Mouse (Mus musculus) ES-Bruce4 (cell line): ENCODE measurements around the gene Nol10. TPM values are rescaled to one million over a fixed set of nuclear protein-coding genes. Genes with fewer than 3 reads are reported as not detected.

ENCODE experiments used
- H3K27ac ChIP-seq: 2 replicates; pipeline ENCODE4 v1.5.1; 2012; ENCODE audit warnings: low read length, inconsistent platforms; ENCODE audit not compliant: insufficient read depth
- H3K27me3 ChIP-seq: 2 replicates; pipeline ENCODE4 v1.6.1; 2012; ENCODE audit warnings: mild to moderate bottlenecking, low read length, inconsistent platforms; ENCODE audit not compliant: control insufficient read depth, poor library complexity, insufficient read depth, severe bottlenecking
- H3K36me3 ChIP-seq: 2 replicates; pipeline ENCODE4 v1.6.1; 2012; ENCODE audit warnings: inconsistent platforms, mild to moderate bottlenecking, low read length, moderate library complexity; ENCODE audit not compliant: control insufficient read depth, poor library complexity, insufficient read depth, severe bottlenecking
- H3K4me1 ChIP-seq: one replicate; pipeline ENCODE4 v1.8.1; 2011; ENCODE audit warnings: low read length; ENCODE audit not compliant: control insufficient read depth, insufficient read depth
- H3K4me3 ChIP-seq: 2 replicates; pipeline ENCODE4 v1.5.1; 2011; ENCODE audit warnings: low read depth, mild to moderate bottlenecking, low read length
- H3K9ac ChIP-seq: 2 replicates; pipeline ENCODE4 v1.6.1; 2012; ENCODE audit warnings: low read depth, mild to moderate bottlenecking, inconsistent platforms; ENCODE audit not compliant: poor library complexity, severe bottlenecking
- H3K9me3 ChIP-seq: replicated peaks from 2 replicates; pipeline ENCODE4 v1.6.1; 2012; ENCODE audit warnings: mild to moderate bottlenecking, low read length, inconsistent platforms; ENCODE audit not compliant: control insufficient read depth, poor library complexity, insufficient read depth, severe bottlenecking
- CTCF ChIP-seq: IDR thresholded peaks from one replicate; pipeline ENCODE4 v1.8.1; 2011; ENCODE audit warnings: low read depth, low read length
- EP300 ChIP-seq: IDR thresholded peaks from 2 replicates; pipeline ENCODE4 v1.6.1; 2011; ENCODE audit warnings: low read depth, low read length; ENCODE audit not compliant: insufficient read depth
- POLR2A ChIP-seq: IDR thresholded peaks from one replicate; pipeline ENCODE4 v1.8.1; 2011; ENCODE audit warnings: low read length; ENCODE audit not compliant: insufficient read depth
- polyA plus RNA-seq: library from polyadenylated mRNA; stranded (reverse); fragments of >200 nt; gene quantifications from 2 replicates; pipeline ENCODE4 v1.2.4, GENCODE M21; 2011; ENCODE audit warnings: low read depth; ENCODE audit not compliant: missing spikeins, insufficient read depth, insufficient read length

Gene Nol10
- polyA plus RNA-seq, 1 experiment, result 61.6 TPM

GRCm38 (mm10) chr12:17473128-17473527 is 124.9 kb downstream of the Nol10 start:
- no peak for TF ChIP-seq CTCF
- TF ChIP-seq POLR2A, result no peak
- no peak for TF ChIP-seq EP300
- Histone ChIP-seq H3K27ac (no peak overlapping the region), H3K4me3 (no peak overlapping the region)

DNA sequence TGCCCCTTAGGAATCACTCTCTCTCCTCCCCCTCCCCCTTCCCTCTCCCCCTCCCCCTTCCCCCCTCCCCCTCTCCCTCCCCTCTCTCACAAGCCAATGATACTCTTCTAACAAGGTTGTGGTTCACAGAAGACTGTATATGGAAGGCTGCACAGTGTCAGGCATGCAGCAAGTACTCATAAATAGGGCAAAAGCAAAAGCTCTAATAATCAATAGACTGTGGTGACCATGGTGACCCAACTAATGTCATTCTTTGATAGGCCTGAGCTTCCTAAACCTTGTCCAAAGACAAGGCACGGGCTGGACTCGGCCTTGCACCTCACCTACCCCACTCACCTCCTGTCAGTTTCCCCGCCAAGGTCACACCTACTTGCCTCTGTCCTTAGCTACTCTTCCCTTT is 125.6 kb downstream of the Nol10 start:
- TF ChIP-seq POLR2A, result no peak
- no peak for TF ChIP-seq CTCF
- TF ChIP-seq EP300, result no peak
- H3K27me3 ChIP-seq, result no peaks in the 10 kb centered on the region
- no peak overlapping the region for H3K9ac ChIP-seq
- no peak overlapping the region for H3K27ac ChIP-seq
- no peaks in the 10 kb centered on the region for H3K9me3 ChIP-seq
- no peaks in the 10 kb centered on the region for H3K4me1 ChIP-seq
- H3K4me3 ChIP-seq, result no peak overlapping the region
- no peaks in the 10 kb centered on the region for H3K36me3 ChIP-seq

More at GRCm38 (mm10) chr12:17473128-17473527, 124.9 kb downstream of the Nol10 start:
- Histone ChIP-seq H3K9ac (no peak overlapping the region), H3K4me1 (peaks cover 2% of the 10 kb centered on the region), H3K36me3 (no peaks in the 10 kb centered on the region), H3K9me3 (no peaks in the 10 kb centered on the region), H3K27me3 (no peaks in the 10 kb centered on the region)

DNA sequence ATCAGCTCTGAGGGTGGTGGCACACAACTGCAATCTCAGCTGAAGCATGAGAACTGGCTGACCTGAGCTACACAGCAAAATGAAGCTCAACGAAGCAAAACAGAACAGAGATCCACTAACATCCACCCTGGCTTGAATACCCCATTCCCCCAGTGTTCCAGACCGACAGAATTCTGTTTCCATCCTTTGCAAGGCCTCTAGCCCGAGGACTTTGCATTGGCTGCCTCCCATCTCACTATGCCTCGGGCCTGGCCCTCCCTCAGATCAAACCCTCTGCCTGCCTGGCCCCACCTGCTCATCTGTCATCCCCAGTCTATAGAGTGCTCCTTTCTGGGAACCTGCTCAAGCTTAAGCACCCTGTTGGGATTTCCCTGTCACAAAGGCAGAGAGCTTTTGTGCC is 126.4 kb downstream of the Nol10 start:
- H3K36me3 ChIP-seq, result no peaks in the 10 kb centered on the region
- H3K9ac ChIP-seq, result no peak overlapping the region
- TF ChIP-seq EP300, result no peak
- no peak for TF ChIP-seq POLR2A
- no peak for TF ChIP-seq CTCF
- H3K27ac ChIP-seq, result no peak overlapping the region
- H3K4me3 ChIP-seq, result no peak overlapping the region
- H3K9me3 ChIP-seq, result no peaks in the 10 kb centered on the region
- H3K27me3 ChIP-seq, result no peaks in the 10 kb centered on the region
- H3K4me1 ChIP-seq, result no peaks in the 10 kb centered on the region

DNA sequence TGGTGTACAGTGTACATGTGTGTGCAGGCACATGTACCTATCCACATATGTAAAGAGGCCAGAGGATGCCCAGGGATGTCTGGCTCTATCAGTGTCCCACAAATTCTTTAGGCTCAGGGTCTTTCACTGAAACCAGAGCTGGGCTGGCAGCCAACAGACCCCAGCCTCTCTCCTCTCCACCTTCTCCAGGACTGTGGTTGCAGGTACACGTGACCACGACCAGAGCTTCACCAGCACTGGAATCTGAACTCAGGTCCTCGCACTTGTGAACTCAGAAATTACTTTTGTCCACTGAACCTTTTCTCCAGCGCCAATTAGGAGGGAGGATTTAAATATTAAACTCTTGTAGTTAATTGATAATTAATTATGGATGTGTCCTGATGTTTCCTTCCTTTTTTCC is 126.9 kb downstream of the Nol10 start:
- Histone ChIP-seq H3K27ac (no peak overlapping the region), H3K36me3 (no peaks in the 10 kb centered on the region), H3K4me1 (no peaks in the 10 kb centered on the region), H3K27me3 (no peaks in the 10 kb centered on the region), H3K9ac (no peak overlapping the region), H3K4me3 (no peak overlapping the region), H3K9me3 (no peaks in the 10 kb centered on the region)
- no peak for TF ChIP-seq EP300
- TF ChIP-seq POLR2A, result no peak
- TF ChIP-seq CTCF, result no peak

DNA sequence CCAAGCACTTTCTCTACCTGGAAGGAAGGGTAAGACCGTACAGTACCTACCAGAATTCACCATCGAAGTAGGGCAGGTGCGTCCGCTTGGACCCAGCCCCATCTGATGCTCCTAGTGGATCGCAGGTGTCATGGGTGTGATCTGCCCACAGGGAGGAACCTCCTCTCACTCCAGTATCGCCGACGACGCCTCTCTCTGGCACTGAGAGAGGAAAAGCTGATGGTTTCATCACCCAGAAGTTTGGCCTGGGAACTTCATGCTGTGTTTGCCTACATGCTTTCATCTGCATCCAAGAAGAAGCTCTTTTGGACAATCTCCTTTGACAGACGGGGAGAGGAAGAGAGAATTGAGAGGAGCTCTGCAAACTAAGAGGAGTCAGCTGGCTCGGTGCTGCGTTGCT is 129.9 kb downstream of the Nol10 start:
- H3K36me3 ChIP-seq, result no peaks in the 10 kb centered on the region
- no peak overlapping the region for H3K9ac ChIP-seq
- no peaks in the 10 kb centered on the region for H3K4me1 ChIP-seq
- H3K9me3 ChIP-seq, result no peaks in the 10 kb centered on the region
- H3K4me3 ChIP-seq, result no peak overlapping the region
- no peaks in the 10 kb centered on the region for H3K27me3 ChIP-seq
- no peak overlapping the region for H3K27ac ChIP-seq
- TF ChIP-seq CTCF (no peak), EP300 (no peak), POLR2A (no peak)

GRCm38 (mm10) chr12:17478856-17479255 is 130.6 kb downstream of the Nol10 start:
- no peak overlapping the region for H3K4me3 ChIP-seq
- H3K4me1 ChIP-seq, result no peaks in the 10 kb centered on the region
- TF ChIP-seq CTCF, result no peak
- no peak for TF ChIP-seq EP300
- TF ChIP-seq POLR2A, result no peak
- H3K9ac ChIP-seq, result no peak overlapping the region
- H3K36me3 ChIP-seq, result no peaks in the 10 kb centered on the region
- no peak overlapping the region for H3K27ac ChIP-seq
- H3K27me3 ChIP-seq, result no peaks in the 10 kb centered on the region
- H3K9me3 ChIP-seq, result no peaks in the 10 kb centered on the region

Other genes starting within 250 kb of the Nol10 start
- gene Kcnf1, start 171.6 kb upstream of the Nol10 start, polyA plus RNA-seq, result 0.18 and 0.25 TPM in 2 replicates
- 372 and 381 TPM in 2 replicates for gene Pdia6, start 81.9 kb upstream of the Nol10 start, polyA plus RNA-seq
- gene Atp6v1c2, start 19.1 kb upstream of the Nol10 start, polyA plus RNA-seq, result 0.75 TPM in 1 of 2 replicates, not detected in the other
- gene Odc1, start 196.3 kb downstream of the Nol10 start, polyA plus RNA-seq, result 628 and 653 TPM in 2 replicates